Mouse (Mus musculus): ENCODE measurements at regions not wholly inside any gene's neighbourhood (a gene's known extent, or its start where the extent isn't known, plus 50 kb on each side); places are given as distances from the start of the nearest gene placed in this dataset.

GRCm38 (mm10) chr2:107376891-107377290, 86.5 kb downstream of the Kcna4 start:
- Histone ChIP-seq H3K4me2 (ENCODE audit: low read length) (no peak overlapping the region), H3K27ac (ENCODE audit: low read depth, low read length) (no peak overlapping the region), H3K27me3 (replicated peaks; ENCODE audit: control insufficient read depth, insufficient read depth, low read length) (no peaks in the 10 kb centered on the region), H3K4me3 (ENCODE audit: low read depth, low read length) (no peak overlapping the region), H3K4me1 (ENCODE audit: control insufficient read depth, insufficient read depth, low read length) (no peaks in the 10 kb centered on the region), H3K9me3 (replicated peaks; ENCODE audit: control insufficient read depth, low read length) (no peaks in the 10 kb centered on the region), H3K9ac (ENCODE audit: low read length) (no peak overlapping the region), H3K36me3 (ENCODE audit: control insufficient read depth, insufficient read depth, low read length) (no peaks in the 10 kb centered on the region)
- DNase-seq (ENCODE audit: low spot score) (no peak), ATAC-seq (no peak)
- 71% methylated on average over 3 of the region's 3 CpGs for WGBS

- Histone ChIP-seq H3K27ac (ENCODE audit: low read depth, low read length) (no peak overlapping the region), H3K36me3 (ENCODE audit: control insufficient read depth, insufficient read depth, low read length) (no peaks in the 10 kb centered on the region)
- 86% methylated on average over 3 of the region's 3 CpGs for WGBS
Measured at GRCm38 (mm10) chr2:107392821-107393220, 102.4 kb downstream of the Kcna4 start.

GRCm38 (mm10) chr2:107400471-107400870, 110.0 kb downstream of the Kcna4 start:
- Histone ChIP-seq H3K27ac (ENCODE audit: low read depth, low read length) (no peak overlapping the region), H3K4me2 (ENCODE audit: low read length) (no peak overlapping the region), H3K9me3 (replicated peaks; ENCODE audit: control insufficient read depth, low read length) (no peaks in the 10 kb centered on the region), H3K4me3 (ENCODE audit: low read depth, low read length) (no peak overlapping the region), H3K36me3 (ENCODE audit: control insufficient read depth, insufficient read depth, low read length) (no peaks in the 10 kb centered on the region), H3K27me3 (replicated peaks; ENCODE audit: control insufficient read depth, insufficient read depth, low read length) (no peaks in the 10 kb centered on the region), H3K9ac (ENCODE audit: low read length) (no peak overlapping the region), H3K4me1 (ENCODE audit: control insufficient read depth, insufficient read depth, low read length) (no peaks in the 10 kb centered on the region)
- ATAC-seq (no peak), DNase-seq (ENCODE audit: low spot score) (peak; percentile 14)
- WGBS: 43% methylated on average over 1 of the region's 1 CpGs

More at GRCm38 (mm10) chr2:107392821-107393220, 102.4 kb downstream of the Kcna4 start:
- no peaks in the 10 kb centered on the region for H3K4me1 ChIP-seq (ENCODE audit: control insufficient read depth, insufficient read depth, low read length)
- H3K9ac ChIP-seq (ENCODE audit: low read length): no peak overlapping the region
- ATAC-seq: no peak
- DNase-seq (ENCODE audit: low spot score): no peak
- H3K4me2 ChIP-seq (ENCODE audit: low read length): no peak overlapping the region
- H3K9me3 ChIP-seq (replicated peaks; ENCODE audit: control insufficient read depth, low read length): no peaks in the 10 kb centered on the region
- H3K27me3 ChIP-seq (replicated peaks; ENCODE audit: control insufficient read depth, insufficient read depth, low read length): no peaks in the 10 kb centered on the region
- H3K4me3 ChIP-seq (ENCODE audit: low read depth, low read length): no peak overlapping the region
